Mouse (Mus musculus): ENCODE results near the gene Olfr303. TPM values are rescaled to one million over a fixed set of nuclear protein-coding genes. Genes with fewer than 3 reads are reported as not detected.

The Olfr303 gene
- polyA plus RNA-seq, 1 experiment from 2014 or later: not detected

Other genes with a start within 250 kb of the Olfr303 start
- gene Vmn2r75, start 226.0 kb downstream of the Olfr303 start, polyA plus RNA-seq (2014; fragmentation: Nextera tagmentation; extraction: Ambion mirVana): not detected in 2 replicates
- gene Vmn2r76, start 151.5 kb downstream of the Olfr303 start, polyA plus RNA-seq (2014; fragmentation: Nextera tagmentation; extraction: Ambion mirVana): not detected in 2 replicates
- not detected in 2 replicates for gene Olfr310, start 120.6 kb downstream of the Olfr303 start, polyA plus RNA-seq (2014; fragmentation: Nextera tagmentation; extraction: Ambion mirVana)
- gene Olfr309, start 84.1 kb downstream of the Olfr303 start, polyA plus RNA-seq (2014; fragmentation: Nextera tagmentation; extraction: Ambion mirVana): not detected in 2 replicates
- gene Olfr308, start 72.2 kb downstream of the Olfr303 start, polyA plus RNA-seq (2014; fragmentation: Nextera tagmentation; extraction: Ambion mirVana): not detected in 2 replicates
- not detected in 2 replicates for gene Olfr307, start 60.2 kb downstream of the Olfr303 start, polyA plus RNA-seq (2014; fragmentation: Nextera tagmentation; extraction: Ambion mirVana)
- not detected in 2 replicates for gene Olfr305, start 30.9 kb downstream of the Olfr303 start, polyA plus RNA-seq (2014; fragmentation: Nextera tagmentation; extraction: Ambion mirVana)
- gene Olfr304, start 11.1 kb downstream of the Olfr303 start, polyA plus RNA-seq (2014; fragmentation: Nextera tagmentation; extraction: Ambion mirVana): not detected in 2 replicates
- not detected in 2 replicates for gene Olfr301, start 6.1 kb upstream of the Olfr303 start, polyA plus RNA-seq (2014; fragmentation: Nextera tagmentation; extraction: Ambion mirVana)
- not detected in 2 replicates for gene Olfr299, start 62.1 kb upstream of the Olfr303 start, polyA plus RNA-seq (2014; fragmentation: Nextera tagmentation; extraction: Ambion mirVana)
- gene Olfr298, start 94.7 kb upstream of the Olfr303 start, polyA plus RNA-seq (2014; fragmentation: Nextera tagmentation; extraction: Ambion mirVana): not detected in 2 replicates
- gene Olfr297, start 122.2 kb upstream of the Olfr303 start, polyA plus RNA-seq (2014; fragmentation: Nextera tagmentation; extraction: Ambion mirVana): not detected in 2 replicates
- gene Olfr295, start 186.1 kb upstream of the Olfr303 start, polyA plus RNA-seq (2014; fragmentation: Nextera tagmentation; extraction: Ambion mirVana): not detected in 2 replicates
- not detected in 2 replicates for gene Olfr294, start 218.9 kb upstream of the Olfr303 start, polyA plus RNA-seq (2014; fragmentation: Nextera tagmentation; extraction: Ambion mirVana)